Mouse (Mus musculus): Measurements from ENCODE around the gene Eno3. TPM values are rescaled to one million over a fixed set of nuclear protein-coding genes. Genes with fewer than 3 reads are reported as not detected.

Gene Eno3
- polyA plus RNA-seq, 1 experiment: 21.6 TPM

DNA sequence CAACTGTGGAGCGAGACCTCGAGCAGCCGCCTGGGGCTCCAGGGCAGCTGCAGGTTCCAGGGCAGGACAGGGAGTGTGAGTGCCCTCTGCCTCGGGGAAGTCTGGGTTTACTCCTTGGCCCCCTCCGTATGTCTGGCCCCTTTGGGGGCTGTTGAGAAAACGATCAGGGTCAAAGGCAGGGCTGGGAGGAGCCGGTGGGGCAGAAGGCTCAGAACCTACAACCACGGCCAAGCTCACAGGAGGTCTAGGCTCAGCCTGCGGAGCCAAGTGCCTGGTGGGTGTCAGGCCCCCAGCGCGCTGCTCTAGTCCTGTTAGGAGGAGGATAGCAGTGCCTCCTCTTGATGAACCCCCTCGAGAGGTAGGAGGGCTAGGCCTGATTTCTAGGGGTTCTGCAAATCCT is 24.2 kb downstream of the Eno3 start:
- DNase-seq (ENCODE audit: low read depth): no peak

DNA sequence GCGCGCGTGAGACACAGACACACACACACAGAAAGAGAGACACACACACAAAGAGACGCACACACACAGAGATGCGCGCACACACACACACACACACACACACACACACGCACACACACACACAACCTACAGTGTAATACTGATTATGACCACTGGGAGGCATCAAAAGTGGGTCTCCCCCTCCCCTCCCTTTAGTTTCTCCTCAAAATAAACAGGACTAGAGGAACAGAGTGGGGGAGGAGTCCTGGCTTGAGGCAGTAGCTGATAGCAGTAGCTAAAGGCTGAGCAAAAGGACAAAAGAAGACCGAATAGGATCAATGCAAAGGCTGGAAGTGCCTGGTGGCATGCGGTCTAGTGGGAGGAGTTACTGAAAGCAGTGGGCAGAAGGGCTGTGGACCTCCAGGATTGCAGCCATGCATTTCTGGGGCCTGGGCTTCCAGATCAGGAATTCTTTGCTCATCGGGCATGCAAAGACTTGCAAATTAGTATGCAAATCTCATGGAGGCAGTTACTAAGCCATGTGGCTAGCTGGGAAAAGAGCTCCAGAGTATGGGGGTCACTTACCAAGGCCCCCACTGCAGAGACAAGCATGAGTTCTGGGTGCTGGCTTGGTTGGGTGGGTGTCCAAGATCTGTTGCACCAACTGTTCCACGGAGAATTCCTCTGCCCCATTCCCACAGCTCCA is 25.0 kb downstream of the Eno3 start:
- no peak for DNase-seq (ENCODE audit: low read depth)

- no peak for DNase-seq (ENCODE audit: low read depth)
Observed at GRCm38 (mm10) chr11:70683640-70684039, 26.6 kb downstream of the Eno3 start.

DNA sequence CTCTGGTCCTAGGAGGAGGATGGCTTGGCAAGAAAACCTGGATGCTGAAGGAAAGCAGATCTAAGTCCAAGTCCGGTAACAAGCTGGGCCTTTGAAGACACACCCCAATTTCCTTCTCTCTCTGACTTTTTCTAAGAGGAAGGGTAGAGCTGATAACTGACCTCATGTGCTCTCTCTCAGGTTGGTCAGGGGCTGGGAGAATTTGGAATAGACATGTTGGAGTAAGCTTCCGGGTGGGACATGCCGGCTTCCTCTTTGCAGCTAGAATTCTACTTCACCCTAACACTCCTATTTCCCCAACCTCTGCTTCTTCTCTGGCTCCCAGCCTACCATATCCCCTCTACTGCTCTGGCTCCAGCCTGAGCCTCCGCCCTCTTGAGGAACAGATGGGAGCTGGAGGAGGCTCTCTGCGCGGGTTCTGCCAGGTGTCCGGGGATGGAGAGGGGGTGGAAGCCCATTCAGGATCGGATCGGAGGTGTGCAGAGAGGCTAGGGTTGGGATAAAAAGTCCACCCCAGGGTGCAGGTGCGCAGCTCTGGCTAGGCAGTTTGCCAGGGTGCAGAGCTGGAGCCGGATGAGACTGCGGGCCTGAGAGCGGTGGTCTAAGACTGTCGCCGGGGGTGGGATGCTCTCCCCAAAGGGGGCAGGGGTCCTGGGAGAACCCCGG is 30.0 kb downstream of the Eno3 start:
- DNase-seq (ENCODE audit: low read depth): no peak

DNA sequence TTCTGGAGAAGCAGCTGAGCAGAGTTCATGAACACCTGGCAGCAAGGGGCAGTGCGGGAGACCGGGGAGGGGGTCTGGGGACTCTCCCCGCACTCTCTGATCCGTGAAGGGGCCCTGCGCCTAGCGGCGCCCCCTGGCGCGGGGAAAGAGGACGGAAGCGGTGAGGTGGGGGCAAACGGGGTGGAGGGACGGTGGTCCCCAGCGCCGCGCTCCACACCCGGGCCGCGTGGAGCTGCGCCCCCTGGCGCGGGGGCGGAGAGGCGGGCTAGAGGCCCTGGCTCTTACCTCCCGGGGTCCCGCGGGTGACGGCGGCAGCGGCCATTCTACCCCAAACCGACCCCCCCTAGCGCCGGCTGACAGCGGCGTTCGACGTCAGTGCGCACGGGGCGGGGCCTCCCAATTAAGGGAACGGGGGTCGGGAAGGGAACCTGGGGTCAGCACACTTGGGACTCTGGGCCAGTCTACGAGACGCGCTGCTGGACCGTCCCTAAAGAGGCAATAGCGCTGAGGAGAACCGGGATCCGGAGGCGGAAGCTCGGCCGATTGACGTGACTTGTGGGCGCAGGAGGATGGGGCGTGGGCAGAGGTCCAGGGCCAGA is 30.7 kb downstream of the Eno3 start, which contains the start of gene Camta2:
Gene Camta2, minus strand, starts transcription at position 505 of the 599 bp plus-strand sequence.
- no peak for DNase-seq (ENCODE audit: low read depth)

DNA sequence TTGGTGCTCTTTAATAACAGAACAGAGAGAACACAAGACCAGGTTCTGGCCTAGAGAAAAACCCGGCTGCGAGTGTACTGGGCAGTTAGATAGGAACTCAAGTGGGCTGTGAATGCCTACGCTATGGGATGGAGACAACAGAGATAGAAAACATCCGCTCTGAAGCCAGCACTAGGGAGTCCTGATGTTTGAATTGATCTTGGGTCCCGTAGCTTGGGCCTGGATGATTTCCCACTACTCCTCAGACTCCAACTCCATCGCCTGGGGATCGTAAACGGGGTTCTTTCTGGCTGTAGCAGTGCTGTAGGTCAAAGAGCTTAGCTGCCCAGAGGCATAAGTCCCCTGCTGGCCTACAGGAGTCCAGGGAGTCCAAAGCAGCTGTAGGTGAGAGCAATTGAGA is 31.4 kb downstream of the Eno3 start:
- DNase-seq (ENCODE audit: low read depth): no peak

DNA sequence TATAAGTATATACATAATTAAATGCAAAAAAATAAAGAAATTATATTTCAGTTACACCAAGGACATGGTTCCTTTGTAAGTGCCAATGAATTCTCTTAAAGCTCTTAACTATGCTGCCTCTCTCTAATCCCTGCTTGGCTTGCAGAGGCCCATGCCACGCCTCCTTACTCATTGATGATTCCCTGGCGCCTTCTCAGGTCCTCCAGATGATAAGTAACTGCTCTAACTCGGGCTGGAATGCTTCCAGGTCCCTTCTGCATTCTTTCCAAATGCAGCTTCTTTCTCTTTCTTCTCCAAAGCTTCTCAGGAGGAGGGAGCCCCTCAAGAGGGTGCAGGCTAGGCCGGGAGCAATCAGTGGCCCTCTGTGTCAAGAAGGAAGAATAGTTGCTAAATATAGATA is 32.6 kb downstream of the Eno3 start:
- DNase-seq (ENCODE audit: low read depth): no peak

GRCm38 (mm10) chr11:70693504-70693903 is 36.5 kb downstream of the Eno3 start:
- no peak for DNase-seq (ENCODE audit: low read depth)

DNA sequence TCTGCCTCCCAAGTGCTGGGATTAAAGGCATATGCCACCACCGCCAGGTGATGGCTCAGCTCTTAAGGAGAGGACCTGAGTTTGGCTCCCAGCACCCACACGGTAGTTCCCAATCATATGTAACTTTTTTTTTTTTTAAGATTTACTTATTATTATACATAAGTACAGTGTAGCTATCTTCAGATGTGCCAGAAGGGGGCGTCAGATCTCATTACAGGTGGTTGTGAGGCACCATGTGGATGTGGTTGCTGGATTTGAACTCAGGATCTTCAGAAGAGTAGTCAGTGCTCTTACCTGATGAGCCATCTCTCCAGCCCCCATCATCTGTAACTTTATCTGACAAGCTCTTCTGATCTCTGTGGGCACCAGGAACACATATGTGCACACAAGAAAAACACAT is 40.4 kb downstream of the Eno3 start:
- DNase-seq (ENCODE audit: low read depth): no peak

DNA sequence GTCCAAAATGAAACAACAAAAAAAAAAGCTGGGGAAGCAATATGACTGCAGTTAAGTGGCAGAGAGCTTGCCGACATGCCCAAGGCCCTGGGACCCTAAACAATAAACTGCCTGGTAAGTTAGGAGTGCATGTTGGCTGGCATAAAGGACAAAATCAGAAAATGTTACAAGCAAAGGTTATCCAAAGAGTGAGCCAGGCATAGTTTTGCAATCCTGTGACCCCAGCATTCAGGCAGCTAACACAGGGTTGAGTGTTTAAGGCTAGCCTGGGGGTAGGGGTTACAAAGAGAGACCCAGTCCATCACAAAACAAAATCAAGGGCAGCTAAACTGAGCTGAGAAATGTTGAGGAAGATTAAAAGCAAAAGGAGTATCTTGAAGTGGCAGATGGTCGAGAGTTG is 42.0 kb downstream of the Eno3 start:
- DNase-seq (ENCODE audit: low read depth): no peak

DNA sequence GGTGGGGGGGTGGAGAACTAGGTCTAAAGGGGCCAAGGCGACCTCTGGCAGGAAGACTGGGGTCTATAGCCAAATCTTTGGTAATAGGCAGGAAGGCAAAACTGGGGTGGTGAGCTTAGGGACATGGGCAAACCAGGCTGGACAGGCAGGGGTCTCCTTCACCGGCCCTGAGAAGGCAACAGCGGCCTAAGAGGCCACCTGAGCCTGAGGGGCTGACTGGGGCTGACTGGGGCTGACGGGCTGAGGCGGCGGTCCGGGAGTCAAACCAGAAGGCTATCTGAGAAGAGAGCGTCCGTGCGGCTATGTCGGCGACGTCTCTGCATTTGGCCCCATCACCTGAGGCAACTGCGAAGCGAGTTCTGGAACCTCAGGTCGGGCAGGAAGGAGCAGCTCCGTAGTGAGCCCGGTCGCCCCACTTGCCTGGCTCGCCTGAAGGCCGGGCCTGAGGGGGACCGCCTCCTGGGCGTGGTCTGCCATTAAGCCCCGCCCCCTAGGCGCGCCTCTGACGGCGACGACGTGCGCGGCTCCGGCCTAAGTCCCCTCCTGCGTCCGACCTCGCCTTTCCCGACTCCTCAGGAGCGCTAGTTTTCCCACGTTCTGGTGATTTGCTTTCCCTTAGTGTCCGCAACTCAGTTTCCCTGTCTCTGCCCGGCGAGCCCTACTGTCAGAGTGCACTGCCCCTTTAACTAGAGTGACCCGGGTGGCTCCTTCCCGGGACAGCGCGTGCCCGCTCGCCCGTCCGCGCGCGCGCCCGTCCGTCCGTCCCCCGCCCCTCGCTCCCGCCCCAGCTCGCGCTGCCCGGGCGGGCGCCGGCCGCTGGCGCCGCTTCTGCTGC is 42.9 kb downstream of the Eno3 start, which contains the start of the genes Inca1 and Kif1c:
Gene Inca1, minus strand, starts transcription at position 434 of the 835 bp plus-strand sequence.
Gene Kif1c, plus strand, starts transcription at position 827 of the 835 bp plus-strand sequence.
- no peak for DNase-seq (ENCODE audit: low read depth)

- DNase-seq (ENCODE audit: low read depth): no peak
Observed at GRCm38 (mm10) chr11:70700613-70701012, 43.6 kb downstream of the Eno3 start.

DNA sequence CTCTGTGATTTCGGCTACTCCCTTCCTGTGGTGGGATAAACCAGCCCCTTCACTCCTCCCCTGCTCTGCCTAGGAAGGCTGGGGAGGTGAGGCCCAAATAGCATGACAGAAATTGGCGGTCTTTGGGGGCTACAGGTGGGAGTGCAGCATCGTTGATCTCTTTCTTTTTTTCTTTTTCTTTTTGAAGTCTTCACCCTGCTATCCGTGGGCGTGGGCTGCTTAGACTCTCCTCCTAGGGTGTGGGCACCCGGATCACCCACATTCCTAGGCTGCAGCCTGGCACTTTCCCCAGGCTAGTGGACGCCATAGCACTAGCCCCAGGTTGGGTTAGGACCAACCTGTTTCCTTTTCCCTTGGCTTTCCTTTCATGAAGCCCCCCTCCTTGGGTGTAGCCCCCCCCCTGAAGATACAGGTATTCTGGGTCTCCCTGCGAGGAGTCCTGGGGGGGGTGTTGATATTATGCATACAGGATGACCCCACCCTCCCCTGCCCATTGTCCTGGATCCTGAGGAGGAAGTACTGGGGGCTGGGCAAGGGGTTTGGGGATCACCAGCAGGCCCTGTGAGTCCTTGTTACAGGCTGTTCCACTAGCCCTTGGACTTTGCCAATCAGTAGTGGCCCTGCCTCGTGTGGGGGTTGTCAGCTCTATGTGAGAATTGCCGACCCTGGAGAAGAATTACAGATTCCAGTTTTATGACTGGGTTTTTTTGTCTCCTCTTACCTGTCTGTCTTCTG is 44.4 kb downstream of the Eno3 start:
- DNase-seq (ENCODE audit: low read depth): no peak

GRCm38 (mm10) chr11:70701984-70702733 is 45.2 kb downstream of the Eno3 start:
- DNase-seq (ENCODE audit: low read depth): no peak

- DNase-seq (ENCODE audit: low read depth): no peak
Observed at GRCm38 (mm10) chr11:70702781-70703180, 45.8 kb downstream of the Eno3 start.

- DNase-seq (ENCODE audit: low read depth): no peak
Observed at GRCm38 (mm10) chr11:70706127-70706526, 49.1 kb downstream of the Eno3 start.

- no peak for DNase-seq (ENCODE audit: low read depth)
Observed at GRCm38 (mm10) chr11:70711026-70711425, 54.0 kb downstream of the Eno3 start.
